Mouse (Mus musculus) retina, postnatal 7 days (tissue): ENCODE data around the gene Stxbp6.

Source experiments
- DNase-seq: peaks from one replicate; pipeline ENCODE4 v3.0.0-alpha.2; 2012; ENCODE audit warnings: low read depth, low spot score

The Stxbp6 gene

DNA sequence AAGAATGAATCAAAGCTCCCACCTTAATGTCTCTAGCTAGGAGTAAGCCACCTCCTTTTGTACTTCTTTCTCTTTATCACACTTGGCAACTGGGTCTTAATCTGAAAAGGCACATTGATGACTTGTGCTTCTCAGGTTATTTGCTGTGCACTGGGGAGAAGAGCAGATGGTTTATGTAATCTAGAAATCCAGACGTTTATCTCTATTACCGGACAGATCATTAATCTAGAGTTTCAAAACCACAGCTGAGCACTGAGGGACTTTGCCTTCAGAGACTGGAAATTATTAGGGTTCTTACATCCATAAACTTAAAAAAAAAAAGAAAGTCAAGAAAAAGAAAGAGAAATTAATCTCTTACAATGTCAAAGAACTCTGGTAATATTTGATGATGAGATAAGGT is 262.6 kb downstream of the Stxbp6 start:
- no peak for DNase-seq

- DNase-seq = no peak
Observed at GRCm38 (mm10) chr12:44804213-44804612, 270.3 kb downstream of the Stxbp6 start.
